Mouse (Mus musculus) heart, adult 11 months (tissue): ENCODE results near the gene Pcsk6.

Source experiments
- DNase-seq: peaks from one replicate; pipeline ENCODE4 v3.0.0; 2022

The Pcsk6 gene

GRCm38 (mm10) chr7:65945342-65945993 is 83.9 kb downstream of the Pcsk6 start:
- peak; percentile 60 for DNase-seq

GRCm38 (mm10) chr7:65946397-65946796 is 84.9 kb downstream of the Pcsk6 start:
- peak; percentile 68 for DNase-seq

- no peak for DNase-seq
Observed at GRCm38 (mm10) chr7:65948891-65949290, 87.4 kb downstream of the Pcsk6 start.

- no peak for DNase-seq
Observed at GRCm38 (mm10) chr7:65954583-65954982, 93.0 kb downstream of the Pcsk6 start.

- peak; percentile 95 for DNase-seq
Observed at GRCm38 (mm10) chr7:65955304-65956220, 94.0 kb downstream of the Pcsk6 start.

- DNase-seq, result no peak
Observed at GRCm38 (mm10) chr7:65957245-65957644, 95.7 kb downstream of the Pcsk6 start.

- no peak for DNase-seq
Observed at GRCm38 (mm10) chr7:65958105-65958504, 96.6 kb downstream of the Pcsk6 start.

GRCm38 (mm10) chr7:65959221-65959924 is 97.8 kb downstream of the Pcsk6 start:
- DNase-seq, result no peak

GRCm38 (mm10) chr7:65962611-65963010 is 101.1 kb downstream of the Pcsk6 start:
- no peak for DNase-seq

- no peak for DNase-seq
Observed at GRCm38 (mm10) chr7:65964398-65964797, 102.9 kb downstream of the Pcsk6 start.

- no peak for DNase-seq
Observed at GRCm38 (mm10) chr7:65971301-65971700, 109.8 kb downstream of the Pcsk6 start.

GRCm38 (mm10) chr7:65977286-65977685 is 115.8 kb downstream of the Pcsk6 start:
- DNase-seq, result peak; percentile 94

- DNase-seq, result no peak
Observed at GRCm38 (mm10) chr7:65977977-65978376, 116.4 kb downstream of the Pcsk6 start.

GRCm38 (mm10) chr7:65978996-65979823 is 117.7 kb downstream of the Pcsk6 start:
- peak; percentile 96 for DNase-seq

GRCm38 (mm10) chr7:65980000-65980399 is 118.5 kb downstream of the Pcsk6 start:
- peak; percentile 91 for DNase-seq

- no peak for DNase-seq
Observed at GRCm38 (mm10) chr7:65982057-65982456, 120.5 kb downstream of the Pcsk6 start.

GRCm38 (mm10) chr7:65988249-65988648 is 126.7 kb downstream of the Pcsk6 start:
- DNase-seq, result no peak

- DNase-seq, result no peak
Observed at GRCm38 (mm10) chr7:65988709-65989108, 127.2 kb downstream of the Pcsk6 start.

GRCm38 (mm10) chr7:65992329-65992728 is 130.8 kb downstream of the Pcsk6 start:
- peak; percentile 96 for DNase-seq

- DNase-seq, result no peak
Observed at GRCm38 (mm10) chr7:65993410-65993809, 131.9 kb downstream of the Pcsk6 start.

GRCm38 (mm10) chr7:66001035-66001754 is 139.7 kb downstream of the Pcsk6 start:
- no peak for DNase-seq

- DNase-seq, result no peak
Observed at GRCm38 (mm10) chr7:66001797-66002196, 140.3 kb downstream of the Pcsk6 start.
